Mouse (Mus musculus) spleen, postnatal 36 days (tissue): ENCODE measurements at regions not wholly inside any gene's neighbourhood (a gene's known extent, or its start where the extent isn't known, plus 50 kb on each side); places are given as distances from the start of the nearest gene placed in this dataset.
"Not testable (repeated sequence)": the region's sequence is repeated elsewhere in the genome, so short reads cannot be mapped to it uniquely, and the experiment has no call there.

Experiments used
- DNase-seq, 2 experiments: peaks; one replicate each; pipeline ENCODE4 v3.0.0; 2022; ENCODE audit warnings: low spot score in 2 of 2, mixed read lengths in 1 of 2

DNA sequence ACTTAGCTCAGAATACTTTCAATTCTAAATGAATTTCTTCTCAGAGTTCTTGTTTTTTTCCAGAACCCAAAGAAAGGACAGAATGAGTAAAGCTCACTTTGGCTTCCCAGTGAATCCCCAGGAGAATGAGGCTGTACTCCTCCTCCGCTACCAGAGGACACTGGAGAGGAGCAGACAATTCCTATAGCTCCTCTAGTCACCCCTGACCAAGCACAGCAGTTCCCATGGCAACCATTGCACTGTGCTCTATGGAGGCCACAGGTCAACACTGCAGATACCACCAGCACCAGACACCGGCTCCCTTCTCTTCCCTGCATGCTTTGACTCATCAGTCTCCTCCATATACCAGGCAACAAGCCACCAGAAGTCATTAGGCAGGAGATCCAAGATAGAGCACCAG, 447.6 kb upstream of the Arid1b start:
- DNase-seq, result no peak

DNA sequence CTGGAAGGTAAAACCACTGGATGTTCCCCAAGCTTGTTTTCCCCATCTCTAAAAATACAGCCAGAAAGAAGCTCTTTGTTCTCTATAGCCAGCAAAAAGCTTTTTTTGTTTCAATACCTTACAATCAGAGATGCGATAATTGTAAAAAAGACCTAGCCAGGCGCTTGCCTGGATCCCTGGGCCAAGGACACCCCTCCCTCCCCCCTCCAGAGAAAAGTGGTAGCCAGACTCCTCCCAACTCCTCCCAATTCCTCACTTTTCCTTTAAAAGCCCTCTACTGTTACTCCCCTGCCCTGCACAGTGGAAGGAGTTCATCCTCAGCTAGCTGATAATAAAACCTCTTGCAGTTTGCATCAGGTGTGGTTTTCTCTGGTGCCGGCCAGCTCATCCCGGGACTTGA, 441.1 kb upstream of the Arid1b start:
- not testable (repeated sequence) for DNase-seq

GRCm38 (mm10) chr17:4563641-4564040, 430.5 kb upstream of the Arid1b start:
- DNase-seq, result no peak

DNA sequence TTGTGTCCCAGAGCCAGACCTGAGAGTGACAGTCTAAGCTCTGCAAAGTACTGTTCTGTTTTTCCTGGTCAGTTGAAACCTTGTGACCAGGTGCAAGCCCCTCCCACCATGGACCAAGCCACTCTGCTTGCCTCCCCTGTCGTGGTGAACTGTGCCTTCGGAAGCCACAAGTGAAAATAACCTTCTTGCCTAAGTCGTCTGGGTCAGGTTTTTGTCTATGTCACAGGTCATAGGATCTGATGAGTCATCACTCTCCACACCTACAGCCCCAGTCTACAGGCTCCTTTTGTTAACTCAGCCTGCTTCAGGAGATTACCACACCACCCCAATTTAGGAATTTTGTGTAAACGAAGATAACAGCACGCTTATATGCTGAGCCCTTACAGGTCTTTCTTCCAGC, 417.2 kb upstream of the Arid1b start:
- DNase-seq, result no peak

DNA sequence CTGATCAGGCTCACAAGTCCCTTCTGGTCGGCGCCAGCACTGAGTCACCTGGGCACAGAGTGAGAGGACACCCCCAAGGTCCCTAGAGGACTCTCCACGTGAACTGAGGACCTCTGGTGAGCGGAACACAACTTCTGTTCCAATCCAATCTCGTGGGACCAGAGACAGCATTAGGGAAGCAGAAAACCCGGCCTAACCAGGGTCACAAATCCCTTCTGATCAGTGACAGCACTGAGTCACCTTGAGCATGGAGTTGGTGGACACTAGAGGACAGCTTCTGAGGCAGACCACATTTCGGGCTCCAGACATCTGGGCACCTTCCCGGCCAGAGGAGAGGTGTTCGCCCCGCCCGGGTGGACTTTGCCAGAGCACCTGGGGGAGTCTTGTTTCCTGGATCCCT, 412.3 kb upstream of the Arid1b start:
- no peak for DNase-seq

GRCm38 (mm10) chr17:4610481-4610880, 383.7 kb upstream of the Arid1b start:
- no peak for DNase-seq

DNA sequence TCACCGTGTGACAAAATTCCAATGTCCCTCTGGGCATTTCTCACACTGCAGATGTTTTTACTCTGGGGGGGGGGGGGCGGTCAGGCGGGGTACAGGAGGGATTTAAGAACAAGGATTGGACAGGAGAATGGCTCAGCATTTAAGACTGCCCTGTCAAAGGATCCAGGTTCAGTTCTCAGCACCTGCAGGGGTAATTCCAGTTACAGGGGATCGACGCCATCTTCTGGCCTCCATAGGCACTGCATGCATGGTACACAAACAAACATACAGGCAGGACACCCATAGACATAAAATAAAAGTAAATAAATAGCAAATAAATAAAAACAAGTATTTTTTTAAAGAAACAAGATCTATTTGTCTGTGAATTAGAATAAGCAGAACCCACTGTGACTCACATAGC, 383.1 kb upstream of the Arid1b start:
- no peak for DNase-seq

- no peak for DNase-seq
These were observed 382.4 kb upstream of the Arid1b start for GRCm38 (mm10) chr17:4611711-4612110.

- DNase-seq, result no peak
These were observed 382.0 kb upstream of the Arid1b start for GRCm38 (mm10) chr17:4612136-4612535.

DNA sequence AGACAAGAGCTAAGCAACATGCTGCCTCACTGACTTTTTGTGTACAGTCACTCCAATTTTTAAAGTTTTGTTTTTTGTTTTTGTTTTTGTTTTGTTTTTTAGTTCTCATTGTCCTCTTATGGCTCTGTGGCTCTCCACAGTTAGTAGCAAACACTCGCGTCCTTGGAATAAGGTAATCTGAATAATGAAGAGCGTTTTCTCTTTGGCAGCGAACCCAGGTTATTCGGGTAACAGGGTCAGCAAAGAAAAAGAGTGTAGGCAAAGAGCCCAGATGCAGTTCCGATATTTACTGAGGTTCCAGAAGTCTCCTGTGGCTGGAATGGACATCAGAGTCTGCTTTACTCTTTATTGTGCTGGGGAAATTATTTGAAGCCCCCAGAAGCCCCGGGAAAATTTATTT, 381.4 kb upstream of the Arid1b start:
- no peak for DNase-seq

DNA sequence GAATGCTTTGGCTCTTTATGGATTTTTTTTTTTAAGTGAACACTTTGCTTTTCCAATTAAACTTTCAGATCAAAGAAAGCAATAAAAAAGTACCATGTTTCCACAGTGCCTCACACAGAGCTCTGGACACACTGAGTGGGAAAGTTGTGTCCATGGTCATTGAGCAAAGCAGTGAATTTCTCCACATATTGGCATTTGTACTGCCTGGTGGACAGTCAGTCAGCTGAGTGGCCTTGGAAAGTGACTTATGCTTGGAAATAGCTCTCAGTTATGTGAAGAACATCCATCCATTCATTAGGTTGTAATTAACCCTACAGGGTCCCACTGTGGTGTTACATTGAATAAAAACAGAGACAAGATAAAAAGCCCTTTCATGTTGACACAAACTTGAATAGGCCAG, 373.8 kb upstream of the Arid1b start:
- no peak for DNase-seq

DNA sequence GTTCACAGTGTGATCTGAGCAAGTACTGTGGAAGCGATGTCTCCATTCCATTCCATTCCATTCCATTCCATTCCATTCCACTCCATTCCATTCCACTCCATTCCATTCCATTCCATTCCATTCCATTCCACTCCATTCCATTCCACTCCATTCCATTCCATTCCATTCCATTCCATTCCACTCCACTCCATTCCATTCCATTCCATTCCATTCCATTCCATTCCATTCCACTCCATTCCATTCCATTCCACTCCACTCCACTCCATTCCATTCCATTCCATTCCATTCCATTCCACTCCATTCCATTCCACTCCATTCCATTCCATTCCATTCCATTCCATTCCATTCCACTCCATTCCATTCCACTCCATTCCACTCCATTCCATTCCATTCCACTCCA, 368.0 kb upstream of the Arid1b start:
- DNase-seq, result not testable (repeated sequence)

GRCm38 (mm10) chr17:4627542-4627941, 366.6 kb upstream of the Arid1b start:
- no peak for DNase-seq

DNA sequence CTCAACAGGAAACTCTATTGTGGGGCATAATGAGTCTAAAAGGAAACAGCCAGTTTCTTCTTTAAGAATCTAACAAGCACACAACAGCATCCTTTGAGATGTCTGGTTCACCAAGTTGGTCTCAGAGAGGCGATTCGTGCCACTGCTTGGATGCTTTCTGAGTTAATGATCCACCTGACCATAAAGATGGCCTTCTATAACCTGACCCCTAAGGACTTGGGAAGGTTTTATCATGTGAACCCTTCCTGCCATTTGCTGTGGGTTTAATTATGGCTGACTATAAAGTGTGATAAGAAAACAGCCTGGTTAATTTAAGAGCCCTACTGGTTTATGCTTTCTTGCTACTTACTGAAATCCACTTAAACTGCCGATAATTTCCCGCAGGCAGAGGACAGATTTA, 363.0 kb upstream of the Arid1b start:
- DNase-seq, result no peak

- no peak for DNase-seq
These were observed 361.6 kb upstream of the Arid1b start for GRCm38 (mm10) chr17:4632506-4632905.

DNA sequence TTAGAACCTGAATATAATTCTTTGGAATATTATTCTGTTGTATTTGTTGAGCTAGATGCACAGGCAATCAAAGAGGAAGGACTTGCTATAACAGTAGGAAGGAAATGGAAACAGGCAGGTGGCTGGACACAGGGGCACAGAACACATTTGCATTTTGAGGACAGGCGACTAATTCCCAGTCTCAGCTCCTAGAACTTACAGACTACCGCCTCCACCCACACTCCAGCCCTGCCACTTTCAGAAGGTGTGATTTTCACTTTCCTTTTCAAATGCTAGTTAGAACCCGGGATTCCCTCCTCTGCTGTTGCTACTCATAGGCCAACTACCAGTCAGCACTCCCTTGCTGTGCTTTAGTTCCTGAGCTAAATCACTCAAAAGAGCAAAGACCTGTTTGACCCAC, 360.4 kb upstream of the Arid1b start:
- no peak for DNase-seq

- no peak for DNase-seq
These were observed 357.3 kb upstream of the Arid1b start for GRCm38 (mm10) chr17:4636796-4637353.

GRCm38 (mm10) chr17:4639531-4639930, 354.6 kb upstream of the Arid1b start:
- DNase-seq, result no peak

GRCm38 (mm10) chr17:4640555-4640954, 353.6 kb upstream of the Arid1b start:
- no peak for DNase-seq

GRCm38 (mm10) chr17:4641166-4641565, 353.0 kb upstream of the Arid1b start:
- DNase-seq, result no peak

- no peak for DNase-seq
These were observed 352.1 kb upstream of the Arid1b start for GRCm38 (mm10) chr17:4642046-4642445.

DNA sequence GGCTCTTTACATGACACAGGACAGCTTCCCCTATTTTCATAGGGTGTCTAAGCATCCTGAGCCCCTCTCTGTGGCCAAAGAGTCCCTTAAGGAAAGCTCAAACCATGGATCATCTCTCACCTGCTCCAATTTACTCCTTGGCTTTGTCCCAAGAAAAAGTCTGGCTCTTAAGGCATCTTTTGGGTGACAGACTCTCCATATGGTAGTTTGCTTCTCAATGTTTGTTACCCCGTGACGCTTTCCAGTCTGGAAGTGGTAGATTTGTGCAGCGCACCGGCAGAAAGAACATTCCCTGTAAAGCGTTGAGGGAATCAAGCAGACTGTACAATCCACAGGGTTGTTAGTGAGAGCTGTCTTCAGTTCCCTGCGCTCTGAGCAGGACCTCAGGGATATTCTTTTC, 350.8 kb upstream of the Arid1b start:
- DNase-seq, result no peak

GRCm38 (mm10) chr17:4648603-4649002, 345.5 kb upstream of the Arid1b start:
- no peak for DNase-seq

DNA sequence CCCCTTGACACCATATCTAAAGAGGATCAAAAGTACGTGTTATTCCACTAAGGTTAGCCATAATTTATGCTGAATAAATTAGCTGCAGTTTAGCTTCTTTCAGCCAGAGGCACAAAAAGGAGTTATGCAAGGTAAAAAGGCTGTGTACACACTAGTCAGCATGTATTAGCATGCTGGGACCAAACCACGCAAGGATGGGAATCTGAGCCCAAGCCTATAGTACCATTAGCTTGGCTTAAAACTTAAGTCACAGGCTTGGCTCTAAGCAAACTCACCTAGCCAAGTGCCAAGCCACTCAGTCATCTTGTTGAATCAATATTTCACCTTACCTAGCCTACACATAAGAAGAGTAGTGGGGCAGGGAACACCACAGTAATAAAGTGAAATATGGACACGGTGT, 339.9 kb upstream of the Arid1b start:
- DNase-seq, result no peak

GRCm38 (mm10) chr17:4661996-4662395, 332.1 kb upstream of the Arid1b start:
- DNase-seq, result no peak
